Mouse (Mus musculus) cerebellum, adult 2 months (tissue): ENCODE data around the gene Olig3. TPM values are rescaled to one million over a fixed set of nuclear protein-coding genes. Genes with fewer than 3 reads are reported as not detected.

Experiments
- DNase-seq, 2 experiments: peaks; one replicate each; pipeline ENCODE4 v3.0.0; 2021
- H3K27ac ChIP-seq: fragments of 200-500 bp; 2 replicates; pipeline ENCODE4 v1.5.1; 2012; ENCODE audit warnings: low read length, control low read depth, inconsistent platforms; ENCODE audit not compliant: insufficient read depth
- H3K27me3 ChIP-seq: fragments of 200-500 bp; 2 replicates; pipeline ENCODE4 v1.6.1; 2012; ENCODE audit warnings: inconsistent platforms, mild to moderate bottlenecking, low read length, moderate library complexity; ENCODE audit not compliant: control insufficient read depth, insufficient read depth
- H3K4me1 ChIP-seq: fragments of 200-500 bp; 2 replicates; pipeline ENCODE4 v1.6.1; 2011; ENCODE audit warnings: low read length; ENCODE audit not compliant: control insufficient read depth, insufficient read depth
- H3K4me3 ChIP-seq: fragments of 200-500 bp; replicated peaks from 2 replicates; pipeline ENCODE3; 2011; ENCODE audit warnings: mild to moderate bottlenecking, low read depth, low read length, control low read depth; ENCODE audit not compliant: insufficient read depth
- CTCF ChIP-seq: fragments of 200-500 bp; IDR thresholded peaks from 2 replicates; pipeline ENCODE4 v1.5.1; 2011; ENCODE audit warnings: low read depth, mild to moderate bottlenecking, control low read depth, low read length, moderate library complexity, borderline replicate concordance; ENCODE audit not compliant: insufficient read depth
- POLR2A ChIP-seq: fragments of 200-500 bp; IDR thresholded peaks from 2 replicates; pipeline ENCODE4 v1.6.1; 2011; ENCODE audit warnings: low read length, control low read depth, borderline replicate concordance; ENCODE audit not compliant: insufficient read depth
- WGBS: fragments of 180-500 bp; shearing (Covaris S2); methylation state at CpG from one replicate; pipeline ENCODE4 v1.1.7; 2018; 5-methylcytosine and 5-hydroxymethylcytosine counted together
- polyA plus RNA-seq: library from polyadenylated mRNA; depleted of rRNA; stranded (reverse); fragments of >200 nt; gene quantifications from 2 replicates; pipeline ENCODE4 v1.2.3, GENCODE M21; 2012

Olig3 gene
- polyA plus RNA-seq, 1 experiment = 0.28 TPM

GRCm38 (mm10) chr10:19355076-19355475, 1.3 kb upstream of the Olig3 start:
- TF ChIP-seq CTCF = no peak
- TF ChIP-seq POLR2A = no peak
- H3K4me3 ChIP-seq = no peak overlapping the region
- no peak overlapping the region for H3K27ac ChIP-seq
- no peak for DNase-seq
- WGBS = 44% methylated on average over 8 of the region's 8 CpGs
- H3K4me1 ChIP-seq = no peaks in the 10 kb centered on the region
- H3K27me3 ChIP-seq = peaks cover 1% of the 10 kb centered on the region; the same call in 1 of the 2 replicates

- no peaks in the 10 kb centered on the region for H3K4me1 ChIP-seq
- WGBS = 2% methylated on average over 63 of the region's 63 CpGs
- TF ChIP-seq POLR2A = no peak
- no peak for TF ChIP-seq CTCF
- H3K27me3 ChIP-seq = peaks cover 4% of the 10 kb centered on the region; the same call in 1 of the 2 replicates
- H3K4me3 ChIP-seq = no peak overlapping the region
- no peak for DNase-seq
- H3K27ac ChIP-seq = no peak overlapping the region
Observed at GRCm38 (mm10) chr10:19356720-19357641, 648 bp downstream of the Olig3 start.

GRCm38 (mm10) chr10:19357848-19358247, 1.5 kb downstream of the Olig3 start:
- Histone ChIP-seq H3K4me1 (no peaks in the 10 kb centered on the region), H3K27ac (no peak overlapping the region), H3K4me3 (no peak overlapping the region), H3K27me3 (peaks cover 4% of the 10 kb centered on the region; the same call in 1 of the 2 replicates)
- no peak for TF ChIP-seq POLR2A
- TF ChIP-seq CTCF = no peak
- no peak for DNase-seq
- whole genome bisulfite sequencing = 79% methylated on average over 5 of the region's 5 CpGs

- no peak for DNase-seq
- Histone ChIP-seq H3K27ac (no peak overlapping the region), H3K4me3 (no peak overlapping the region), H3K4me1 (no peaks in the 10 kb centered on the region), H3K27me3 (peaks cover 4% of the 10 kb centered on the region; the same call in 1 of the 2 replicates)
- TF ChIP-seq POLR2A = no peak
- no peak for TF ChIP-seq CTCF
- WGBS = 85% methylated on average over 3 of the region's 3 CpGs
Observed at GRCm38 (mm10) chr10:19360446-19361300, 4.3 kb downstream of the Olig3 start.

GRCm38 (mm10) chr10:19361539-19362293, 5.4 kb downstream of the Olig3 start:
- Histone ChIP-seq H3K4me1 (no peaks in the 10 kb centered on the region), H3K27me3 (peaks cover 4% of the 10 kb centered on the region; the same call in 1 of the 2 replicates), H3K27ac (no peak overlapping the region), H3K4me3 (no peak overlapping the region)
- 43% methylated on average over 23 of the region's 23 CpGs for WGBS
- DNase-seq = no peak
- TF ChIP-seq POLR2A (no peak), CTCF (no peak)

GRCm38 (mm10) chr10:19362294-19362590, 5.9 kb downstream of the Olig3 start:
- no peak overlapping the region for H3K27ac ChIP-seq
- H3K27me3 ChIP-seq = peaks cover 4% of the 10 kb centered on the region; the same call in 1 of the 2 replicates
- TF ChIP-seq CTCF = no peak
- no peak for TF ChIP-seq POLR2A
- H3K4me3 ChIP-seq = no peak overlapping the region
- DNase-seq = no peak
- 38% methylated on average over 8 of the region's 8 CpGs for WGBS
- no peaks in the 10 kb centered on the region for H3K4me1 ChIP-seq

GRCm38 (mm10) chr10:19362861-19363260, 6.5 kb downstream of the Olig3 start:
- WGBS = 16% methylated on average over 17 of the region's 17 CpGs
- DNase-seq = no peak
- TF ChIP-seq CTCF = no peak
- TF ChIP-seq POLR2A = no peak
- Histone ChIP-seq H3K4me3 (no peak overlapping the region), H3K4me1 (no peaks in the 10 kb centered on the region), H3K27ac (no peak overlapping the region), H3K27me3 (peaks cover 4% of the 10 kb centered on the region; the same call in 1 of the 2 replicates)
